Mouse (Mus musculus) urinary bladder, adult 2 months (tissue): ENCODE results near the gene Vps35l. TPM values are rescaled to one million over a fixed set of nuclear protein-coding genes. Genes with fewer than 3 reads are reported as not detected.
A peak's percentile ranks its signal among the peaks of the same experiment; 100 is the strongest.

Source experiments
- DNase-seq: peaks from one replicate; pipeline ENCODE4 v3.0.0; 2022; ENCODE audit warnings: low spot score
- polyA plus RNA-seq: library from polyadenylated mRNA; depleted of rRNA; stranded (reverse); fragments of >200 nt; gene quantifications from 2 replicates; pipeline ENCODE4 v1.2.3, GENCODE M21; 2012; rRNA removed

Vps35l gene
- 48.9 and 54.2 TPM in 2 replicates for polyA plus RNA-seq

DNA sequence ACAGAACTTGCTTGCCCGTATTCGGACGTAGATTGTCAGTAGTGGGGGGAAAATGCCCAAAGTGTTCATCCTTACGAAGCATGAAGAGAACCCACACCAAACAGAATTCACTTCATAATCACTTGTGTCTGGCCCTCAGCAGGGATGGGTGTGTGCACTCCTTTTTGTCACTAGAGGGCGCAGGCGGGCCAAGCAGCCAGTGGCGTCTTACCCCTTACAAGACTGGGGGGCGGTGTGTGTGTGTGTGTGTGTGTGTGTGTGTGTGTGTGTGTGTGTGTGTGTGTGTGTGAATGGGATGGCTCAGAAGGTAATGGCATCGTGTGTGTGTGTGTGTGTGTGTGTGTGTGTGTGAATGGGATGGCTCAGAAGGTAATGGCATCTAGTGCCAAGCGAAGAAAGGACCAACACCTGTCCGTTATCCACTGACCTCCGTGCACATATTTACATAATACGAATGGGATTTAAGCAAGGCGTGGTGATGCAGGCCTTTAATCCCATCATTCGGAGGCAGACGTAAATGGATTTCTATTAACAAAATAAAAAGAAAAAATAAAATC lies at the start of gene Vps35l:
Gene Vps35l (plus strand): TSS at position 252 of the 557 bp plus-strand sequence.
- DNase-seq = peak; percentile 37

DNA sequence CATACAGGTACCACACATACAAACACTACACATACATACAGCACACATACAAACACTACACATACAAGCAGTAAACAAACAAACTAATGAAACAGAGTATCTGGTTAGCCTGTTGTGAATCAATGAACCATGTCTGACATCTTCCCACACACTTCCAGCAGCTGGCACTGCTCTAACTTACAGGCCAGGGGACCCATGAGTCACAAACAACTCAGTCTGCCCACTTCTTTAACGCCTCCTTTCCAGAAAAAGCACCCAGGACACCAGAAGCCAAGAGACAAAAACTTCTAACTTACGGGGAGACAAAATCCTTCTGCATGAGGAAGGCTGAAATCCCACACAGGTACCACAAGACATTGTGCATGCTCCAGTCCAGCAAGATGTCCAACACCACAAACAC lies 48.7 kb upstream of the Vps35l start:
- DNase-seq = no peak

DNA sequence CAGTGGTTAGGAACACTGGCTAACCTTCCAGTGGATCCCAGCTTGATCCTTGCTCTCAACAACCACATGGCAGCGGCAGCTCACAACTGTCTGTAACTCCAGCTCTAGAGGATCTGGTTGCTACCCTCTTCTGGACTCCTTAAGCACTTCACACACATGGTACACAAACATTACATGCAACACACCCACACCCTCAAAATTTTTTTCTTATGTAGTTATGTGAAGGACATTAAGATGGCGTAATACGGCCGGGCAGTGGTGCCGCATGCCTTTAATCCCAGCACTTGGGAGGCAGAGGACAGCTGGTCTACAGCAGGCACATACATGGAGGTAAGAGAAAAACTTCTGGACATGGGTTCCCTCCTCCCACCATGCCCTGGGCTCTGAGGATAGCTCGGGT lies 43.9 kb upstream of the Vps35l start:
- DNase-seq = no peak

DNA sequence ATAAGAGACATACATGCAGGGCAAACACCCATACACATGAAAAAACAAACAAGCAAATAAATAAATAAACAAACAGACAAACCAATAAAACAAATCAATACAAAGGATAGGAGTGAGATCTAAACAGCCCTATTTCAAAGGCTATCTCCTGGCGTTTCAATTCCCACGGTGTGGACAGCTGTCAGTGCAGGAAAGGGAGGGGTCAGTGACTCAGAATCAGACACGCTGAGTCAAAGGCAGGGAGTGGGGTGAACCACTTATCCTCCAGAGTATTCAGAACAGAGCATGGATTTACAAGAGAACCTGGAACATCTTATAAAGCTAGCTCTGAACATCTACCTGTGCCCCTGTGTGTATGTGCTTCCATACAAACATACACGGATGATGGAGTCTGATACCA lies 42.9 kb upstream of the Vps35l start:
- no peak for DNase-seq

DNA sequence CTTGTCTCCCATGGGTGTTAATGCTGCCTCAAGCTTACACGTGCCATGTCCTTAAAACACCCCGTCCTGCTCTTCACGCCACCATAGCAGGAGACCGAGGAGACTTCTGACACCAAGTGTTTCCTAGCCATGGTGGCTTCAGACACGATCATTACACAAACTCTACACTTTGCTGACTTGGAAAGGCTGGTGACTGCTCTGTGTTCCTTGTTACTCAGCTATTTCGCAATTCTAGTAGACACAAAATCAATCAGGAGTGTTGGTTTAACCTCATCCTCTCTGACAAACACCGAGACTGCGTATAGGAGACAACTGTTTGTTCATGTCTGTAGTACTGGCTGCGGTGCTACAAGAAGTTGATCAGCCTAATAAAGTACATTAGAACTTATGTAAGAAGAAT lies 41.1 kb upstream of the Vps35l start:
- DNase-seq = no peak

DNA sequence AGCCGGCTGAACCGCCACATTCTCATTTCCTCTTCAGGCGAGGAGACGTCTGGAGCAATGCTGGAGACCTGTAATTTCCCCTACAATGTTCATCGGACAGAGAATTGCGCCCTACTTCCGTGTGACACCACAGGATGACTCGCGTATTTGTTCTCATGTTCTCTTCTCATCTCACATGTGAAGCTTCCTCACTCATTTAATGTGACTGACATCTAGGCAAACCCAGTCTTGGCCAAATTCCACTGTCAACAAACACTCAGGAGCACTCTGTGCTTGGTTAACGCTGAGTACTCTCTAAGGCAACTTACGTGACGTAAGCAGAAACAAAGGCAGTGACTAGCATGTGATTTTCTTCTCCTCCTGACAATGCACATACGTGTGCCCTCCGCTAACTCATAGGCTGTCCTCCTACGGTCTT lies 36.9 kb upstream of the Vps35l start:
- no peak for DNase-seq

DNA sequence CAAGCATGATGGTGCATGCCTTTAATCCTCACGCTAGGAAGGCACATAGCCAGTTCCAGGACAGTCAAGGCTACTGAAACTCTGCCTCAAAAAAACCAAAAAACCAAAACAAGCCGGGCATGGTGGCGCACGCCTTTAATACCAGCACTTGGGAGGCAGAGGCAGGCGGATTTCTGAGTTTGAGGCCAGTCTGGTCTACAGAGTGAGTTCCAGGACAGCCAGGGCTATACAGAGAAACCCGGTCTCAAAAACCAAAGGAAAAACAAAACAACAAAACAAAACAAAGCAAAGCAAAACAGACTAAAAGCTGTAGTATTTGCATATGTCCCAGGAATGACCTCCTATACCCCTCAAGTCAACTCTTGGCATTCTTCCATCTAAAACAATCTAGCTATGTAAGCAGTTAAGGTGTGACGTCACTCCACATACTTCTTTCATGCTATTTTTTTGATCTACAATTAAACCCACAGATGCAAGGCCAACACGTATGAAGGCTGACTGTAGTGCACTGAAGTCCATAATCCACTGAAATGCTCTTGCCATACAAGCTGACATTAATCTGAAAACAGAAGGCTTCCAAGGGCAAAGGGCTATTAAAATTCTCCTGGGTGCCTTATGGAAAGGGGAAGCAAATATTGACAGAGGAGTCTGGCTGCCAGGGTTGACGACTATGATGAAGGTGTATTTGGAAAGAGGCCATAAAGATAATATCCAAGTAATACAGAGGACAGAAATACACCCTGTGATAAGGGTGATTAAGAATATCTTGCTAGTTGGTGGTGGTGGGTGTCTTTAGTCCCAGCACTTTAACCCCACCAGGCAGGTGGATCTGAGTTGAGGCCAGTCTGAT lies 35.8 kb upstream of the Vps35l start:
- no peak for DNase-seq

DNA sequence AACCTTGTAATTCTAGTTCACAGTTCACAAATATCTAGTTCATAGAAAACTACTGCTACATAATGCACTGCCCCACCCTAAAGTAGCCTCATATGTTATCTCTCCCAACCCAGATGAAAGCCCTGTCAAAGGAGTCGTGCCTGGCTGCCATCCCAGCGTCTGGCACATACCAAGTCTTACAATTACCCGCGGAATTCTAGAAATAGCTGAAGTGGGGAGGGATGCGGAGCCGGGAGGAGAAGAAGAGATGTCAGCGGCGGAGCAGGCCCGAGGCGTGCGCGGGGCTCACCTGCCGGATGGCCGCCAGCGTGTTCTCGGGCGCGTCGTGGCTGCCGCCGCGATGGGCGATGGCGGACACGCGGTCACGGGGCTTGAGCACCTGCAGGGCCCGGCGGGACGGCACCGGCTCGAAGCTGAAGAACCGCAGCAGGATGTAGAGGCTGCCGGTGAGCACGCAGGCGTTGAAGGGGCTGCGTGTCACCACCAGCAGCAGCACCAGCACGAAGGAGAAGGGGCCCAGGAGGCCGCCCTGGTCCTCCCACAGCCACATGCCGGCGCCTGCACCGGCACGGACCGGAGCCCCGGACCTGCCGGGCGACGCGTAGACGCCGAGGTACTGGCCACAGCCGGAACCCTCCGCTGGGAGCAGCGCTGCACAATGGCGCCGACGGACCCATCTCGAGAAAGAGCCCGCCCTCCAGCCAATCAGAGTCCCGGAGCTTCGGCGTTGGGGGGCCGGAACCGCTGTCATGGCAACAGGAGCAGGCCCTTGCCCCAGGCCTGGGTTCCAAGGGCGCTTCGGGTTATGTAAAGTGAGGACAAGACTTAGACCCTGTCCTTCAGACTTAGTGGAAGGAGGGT lies 34.7 kb upstream of the Vps35l start, which contains the start of gene Gde1:
Gene Gde1 (minus strand): TSS at position 678 of the 861 bp plus-strand sequence.
- peak; percentile 79 for DNase-seq

DNA sequence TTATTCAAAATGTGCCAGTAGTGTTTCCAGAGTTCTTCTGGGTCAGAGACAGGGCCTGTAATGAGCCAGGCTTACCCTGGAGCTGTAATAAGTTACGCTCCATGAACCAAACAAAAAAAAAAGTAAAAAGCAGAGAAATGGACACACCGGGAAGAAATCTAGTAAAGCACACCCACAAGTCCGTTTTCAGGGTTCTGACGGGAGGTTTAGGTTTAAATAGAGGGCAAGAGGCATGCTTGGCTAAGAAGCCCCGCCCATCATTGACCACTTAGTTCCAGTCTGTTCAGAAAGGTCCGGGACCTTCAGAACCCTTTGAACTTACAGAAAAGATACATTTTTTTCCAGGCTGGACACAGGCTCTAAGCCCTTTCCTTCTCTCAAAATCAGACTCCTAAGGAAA lies 34.0 kb upstream of the Vps35l start:
- no peak for DNase-seq

DNA sequence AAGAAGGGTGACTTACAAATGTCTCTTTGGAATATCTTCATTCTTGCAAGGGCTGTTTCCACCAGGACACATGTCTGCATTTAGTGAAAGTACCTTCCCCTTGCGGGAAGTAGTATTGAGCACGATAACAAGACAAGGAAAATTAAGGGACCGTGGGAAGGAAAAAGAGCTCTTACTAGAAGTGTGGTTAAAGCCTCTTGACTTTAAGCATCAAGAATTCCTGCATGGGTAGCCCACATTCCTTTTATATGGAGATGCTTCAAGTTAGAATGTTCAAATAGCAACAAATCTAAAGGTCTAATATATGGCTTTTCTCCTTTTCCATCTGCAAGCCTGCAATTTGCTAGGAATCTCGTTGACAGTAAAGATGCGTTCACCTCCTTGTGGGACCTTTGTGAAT lies 33.5 kb upstream of the Vps35l start:
- no peak for DNase-seq

DNA sequence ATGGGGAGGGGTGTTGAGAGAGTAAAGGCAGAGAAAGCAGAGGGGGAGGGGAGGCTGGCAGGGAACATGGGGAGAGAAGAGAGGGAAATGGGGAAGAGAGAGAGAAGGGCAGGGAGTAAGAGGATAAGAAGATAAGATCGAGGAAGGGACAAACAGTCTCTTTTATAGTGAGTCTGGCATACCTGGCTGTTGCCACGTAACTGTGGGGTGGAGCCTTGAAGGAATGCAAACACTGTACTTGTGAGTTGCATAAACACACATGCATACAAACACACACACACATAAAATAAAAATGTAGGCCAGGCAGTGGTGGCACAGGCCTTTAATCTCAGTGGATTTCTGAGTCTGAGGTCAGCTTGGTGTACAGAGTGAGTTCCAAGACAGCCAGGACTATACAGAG lies 32.8 kb upstream of the Vps35l start:
- DNase-seq = no peak

DNA sequence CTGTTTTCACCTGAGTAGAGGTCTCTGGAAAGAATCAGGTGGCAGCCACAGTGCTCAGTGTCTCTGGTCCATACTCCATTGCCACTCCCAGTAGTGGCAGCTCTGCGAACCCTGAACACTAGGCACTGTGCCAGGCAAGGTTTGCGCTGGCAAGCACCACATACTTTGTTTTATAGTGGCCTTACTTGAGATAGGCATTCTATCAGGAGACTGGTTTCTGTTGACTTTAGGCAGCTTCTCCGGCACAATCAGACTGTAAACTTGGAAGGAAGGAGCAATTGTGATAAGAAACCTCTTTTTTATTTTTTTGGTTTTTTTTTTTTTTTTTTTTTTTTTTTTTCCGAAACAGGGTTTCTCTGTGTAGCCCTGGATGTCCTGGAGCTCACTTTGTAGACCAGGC lies 32.0 kb upstream of the Vps35l start:
- no peak for DNase-seq

DNA sequence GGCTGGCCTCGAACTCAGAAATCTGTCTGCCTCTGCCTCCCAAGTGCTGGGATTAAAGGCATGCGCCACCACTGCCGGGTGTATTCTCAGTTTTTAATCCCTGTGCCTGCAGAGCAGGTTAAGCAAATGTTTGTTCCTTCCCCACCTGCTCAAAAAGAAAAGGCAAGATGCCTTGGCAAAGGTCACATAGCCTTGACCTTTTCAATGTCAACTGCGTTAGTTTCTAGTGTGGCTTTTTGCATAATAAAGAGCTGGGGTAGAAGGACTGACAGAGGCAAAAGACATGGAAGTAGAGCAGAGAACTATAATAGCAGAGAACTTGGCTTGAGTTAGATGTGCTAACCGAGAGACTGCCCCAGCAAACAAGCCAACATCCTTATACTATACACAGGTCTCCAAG lies 29.2 kb upstream of the Vps35l start:
- no peak for DNase-seq

DNA sequence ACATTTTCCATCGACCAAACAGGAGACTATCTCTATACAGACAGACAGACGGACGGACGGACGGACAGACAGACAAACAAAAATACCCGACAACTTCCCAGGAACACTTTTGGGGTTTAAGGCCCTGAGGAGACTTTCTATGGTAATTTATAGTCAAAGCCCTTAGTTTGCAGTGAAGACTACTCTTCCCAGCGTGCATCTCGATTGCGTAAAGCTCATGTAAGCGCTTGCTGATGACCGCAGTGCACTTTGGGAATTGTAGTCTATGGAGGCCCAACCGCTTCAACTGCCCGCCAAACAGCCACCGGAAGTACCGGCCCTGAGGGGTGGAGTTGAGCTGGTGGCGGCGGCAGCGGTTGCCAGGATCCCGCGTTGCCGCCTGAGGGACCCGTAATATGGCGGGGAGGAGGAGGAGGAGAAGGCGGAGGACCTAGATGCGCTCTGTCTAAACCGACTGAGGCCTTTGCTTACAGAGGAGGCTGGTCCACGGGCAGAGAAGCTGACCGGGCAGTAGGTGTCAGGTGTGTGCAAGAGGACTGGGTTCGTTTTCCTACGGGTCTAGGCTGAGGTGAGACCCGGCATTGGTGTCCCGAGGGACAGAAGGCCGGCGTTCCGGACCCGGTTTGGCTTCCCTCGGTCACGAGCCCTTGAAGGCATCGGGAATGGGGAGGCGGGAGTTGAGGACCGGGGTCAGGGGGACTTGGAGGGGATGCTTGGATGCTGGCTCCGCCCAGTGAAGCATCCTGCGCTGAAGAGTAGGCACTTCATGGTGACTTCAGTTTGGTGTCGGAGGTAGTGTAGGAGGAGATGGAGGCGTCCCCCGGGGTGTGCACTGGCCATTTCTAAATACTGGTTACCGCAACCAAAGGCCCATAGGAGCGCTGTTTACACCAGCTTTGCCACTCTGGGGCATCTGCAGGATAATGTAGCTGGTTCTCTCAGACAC lies 27.5 kb upstream of the Vps35l start, which contains the start of gene Ccp110:
Gene Ccp110 (plus strand): TSS at position 325 of the 946 bp plus-strand sequence.
- DNase-seq = peak; percentile 67

DNA sequence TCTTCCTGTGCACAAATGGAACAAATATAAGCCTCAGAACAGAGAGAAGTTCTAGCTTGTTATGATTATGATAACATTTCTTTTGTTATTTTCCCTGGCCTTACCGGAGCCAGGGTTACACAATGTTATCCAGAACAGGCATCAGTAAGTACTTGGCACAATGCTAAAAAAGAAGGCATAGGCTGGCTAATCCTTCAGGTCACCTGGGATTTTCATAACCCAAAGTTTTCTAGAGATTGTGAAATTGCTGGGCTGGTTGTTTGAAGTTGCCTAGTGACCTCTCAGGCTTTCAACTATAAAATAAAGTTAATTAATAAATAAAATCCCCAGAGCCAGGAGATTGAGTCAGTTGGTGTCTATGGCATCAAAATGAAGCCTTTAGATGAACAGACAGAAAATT lies 25.2 kb upstream of the Vps35l start:
- DNase-seq = no peak

DNA sequence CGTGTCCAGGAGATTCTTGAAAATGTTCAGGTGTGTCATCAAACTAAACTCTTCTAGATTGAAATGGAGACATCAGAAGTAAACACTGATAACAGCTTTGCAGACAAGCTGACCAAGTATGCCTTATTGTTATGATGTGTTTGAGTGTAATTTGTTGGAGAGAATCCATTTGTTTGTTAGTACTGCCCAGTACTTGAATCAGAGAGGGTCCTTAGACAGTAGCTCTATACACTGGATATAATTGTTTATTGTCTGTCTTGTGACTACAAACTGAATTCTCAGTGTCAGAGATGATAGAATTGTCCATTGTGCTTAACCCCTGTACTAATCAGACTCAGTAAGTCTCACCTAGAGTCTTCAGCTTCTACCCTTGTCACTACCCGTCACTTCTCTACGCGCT lies 22.0 kb upstream of the Vps35l start:
- no peak for DNase-seq

DNA sequence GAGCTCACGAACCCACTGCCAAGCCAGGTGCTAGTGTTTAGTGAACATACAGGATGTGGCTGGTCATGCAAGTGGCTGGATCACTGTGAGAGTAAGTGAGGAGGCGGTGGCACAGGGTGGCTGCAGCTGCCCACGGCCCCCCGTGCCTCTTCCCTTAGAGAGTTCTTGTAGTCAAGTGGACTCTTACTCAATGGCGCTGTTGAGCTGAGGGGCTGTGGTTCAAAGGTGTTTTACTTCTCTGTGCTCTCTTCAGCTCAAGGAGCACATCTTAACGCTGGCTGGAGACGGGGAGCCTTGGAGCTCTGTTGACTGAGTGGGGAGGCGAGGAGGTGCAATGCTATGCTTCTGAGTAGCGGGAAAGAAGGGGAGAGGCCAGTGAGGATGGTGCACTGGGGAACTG lies 16.1 kb upstream of the Vps35l start:
- no peak for DNase-seq

DNA sequence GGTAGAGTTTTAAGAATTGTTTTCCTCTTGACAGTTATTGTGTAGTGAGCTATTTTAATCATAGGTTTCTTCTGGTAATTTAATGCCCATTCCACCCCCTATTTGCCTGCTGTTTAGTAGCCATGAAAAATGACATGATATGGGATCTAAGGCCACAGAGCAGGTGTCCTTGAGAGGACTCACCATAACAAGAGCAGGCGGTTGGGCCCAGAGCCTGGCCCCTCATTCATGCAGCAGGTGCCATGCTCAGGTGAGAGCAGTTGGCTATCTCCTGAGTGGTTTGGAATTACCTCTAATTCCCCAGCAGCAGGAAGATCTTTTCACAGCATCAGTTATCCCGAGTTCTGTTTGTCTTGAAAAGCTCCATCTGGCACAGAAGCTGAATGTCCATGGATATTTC lies 14.6 kb upstream of the Vps35l start:
- no peak for DNase-seq

DNA sequence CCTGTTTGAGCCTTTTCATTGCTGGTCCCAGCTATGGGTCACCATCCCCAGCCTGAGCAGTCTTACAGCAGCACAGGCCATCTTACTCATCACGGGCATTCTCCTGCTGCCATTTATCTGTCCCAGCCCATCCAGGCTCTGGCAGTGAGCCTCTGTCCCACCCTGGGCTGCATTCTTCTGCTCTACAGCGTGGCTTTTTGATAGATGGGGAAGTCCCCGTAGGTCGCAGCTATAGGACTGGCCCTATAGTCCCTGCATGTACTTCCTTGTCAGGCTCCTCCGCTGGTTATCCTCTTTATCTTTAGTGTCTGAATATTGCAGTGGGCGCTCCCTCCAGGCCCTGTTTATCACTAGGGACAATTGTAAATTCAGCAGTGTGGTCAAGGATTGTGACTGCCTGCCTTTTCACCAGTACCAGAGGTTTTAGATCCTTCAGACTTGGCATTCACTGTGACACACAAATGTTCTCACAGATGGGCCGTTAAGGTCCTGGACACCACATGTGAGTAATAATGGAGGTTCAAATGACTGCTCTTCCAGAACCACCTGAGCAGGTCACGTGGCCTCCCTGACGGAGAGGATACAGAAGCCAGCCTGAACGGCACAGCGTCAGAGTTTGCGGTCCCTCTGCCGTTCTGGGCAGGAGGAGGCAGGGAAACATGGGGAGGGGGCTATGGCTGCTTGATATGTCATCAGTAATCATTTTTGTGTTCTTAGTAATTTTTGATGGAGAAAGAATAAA lies 11.0 kb upstream of the Vps35l start:
- no peak for DNase-seq

DNA sequence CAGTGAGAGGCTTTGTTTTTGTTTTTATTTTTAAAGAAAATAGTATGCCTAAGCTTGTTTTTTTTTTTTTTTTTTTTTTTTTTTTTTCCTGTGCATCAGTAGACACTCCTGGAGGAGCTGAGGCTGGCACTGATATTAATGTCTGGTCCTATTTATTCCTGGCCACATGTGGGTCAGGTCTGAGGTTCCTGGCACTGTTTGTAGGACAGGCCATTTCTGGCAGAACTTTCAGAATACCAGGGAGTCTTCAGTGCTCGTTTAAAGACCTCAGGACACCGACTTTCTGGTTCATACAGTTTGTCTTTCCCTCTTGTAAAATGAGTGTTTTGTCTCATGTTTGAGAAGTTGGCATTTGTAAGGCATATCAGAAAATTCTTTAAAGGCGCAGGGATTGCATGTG lies 8.2 kb upstream of the Vps35l start:
- no peak for DNase-seq

DNA sequence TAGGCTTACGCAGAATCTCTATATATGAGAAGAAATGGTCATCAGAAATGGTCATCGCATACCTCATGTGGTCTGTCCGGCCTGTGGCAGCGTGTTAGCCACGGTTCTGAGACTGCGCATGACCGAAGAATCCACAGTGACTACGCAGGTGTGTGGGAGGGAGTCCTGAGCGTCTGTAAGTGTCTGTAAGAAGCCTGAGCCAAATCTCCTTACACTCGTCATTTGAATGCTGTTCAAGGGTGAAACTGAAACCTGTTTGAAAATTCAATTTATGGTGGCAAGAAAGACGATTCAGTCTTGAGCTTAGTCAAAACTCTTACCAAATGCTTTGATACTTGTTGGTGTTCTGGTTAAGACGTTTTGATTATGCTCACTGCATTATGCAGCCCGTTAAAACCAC lies 6.8 kb upstream of the Vps35l start:
- no peak for DNase-seq
